Comparison of ENCODE assay signal across 9 mouse cellular contexts in the genomic region with DNA sequence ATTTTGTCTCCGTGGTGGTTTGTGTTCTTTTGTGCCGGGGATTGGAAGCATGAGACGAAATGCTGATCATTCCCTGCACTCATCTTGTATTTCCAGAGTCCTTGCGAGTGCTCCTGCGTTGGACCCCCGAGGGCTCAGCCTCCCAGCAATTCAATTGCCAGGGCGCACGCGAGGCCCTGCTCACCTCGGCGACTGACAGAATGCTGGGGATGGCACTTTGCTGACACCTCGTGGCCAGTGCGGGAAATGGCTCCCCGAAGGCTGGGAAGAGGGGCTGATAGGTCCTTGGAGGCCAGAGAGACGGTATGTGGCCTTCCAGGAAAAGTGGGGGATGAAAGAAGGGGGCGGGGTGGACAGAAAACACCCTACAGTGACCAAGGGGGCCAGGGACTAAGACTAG. TPM values are rescaled to one million over a fixed set of nuclear protein-coding genes. Genes with fewer than 3 reads are reported as not detected.
DNase-seq lines count a peak whose midpoint lies in the region; ATAC-seq and TF ChIP-seq lines count a peak whose summit lies in the region.
"Had no signal": no experiment of that assay in that cellular context is flagged by ENCODE, and none has a peak within 500 bp of the region (broad histone marks: within the 10 kb centered on the region; RNA-seq: fewer than 3 reads in every experiment).

No protein-coding gene starts in this region.

- H3K4me2 ChIP-seq in heart, embryonic 16.5 days (ENCODE audit: low read depth, low read length): no peak overlapping the region
- H3K4me2 ChIP-seq in liver, postnatal 0 days (ENCODE audit: low read depth, low read length): no peak overlapping the region
- H3K4me2 ChIP-seq: embryonic facial prominence, embryonic 12.5 days had no signal

- no peak overlapping the region for H3K9ac ChIP-seq in heart, embryonic 16.5 days (ENCODE audit: low read length)
- H3K9ac ChIP-seq in liver, postnatal 0 days (replicated peaks): no peak overlapping the region
- H3K9ac ChIP-seq: embryonic facial prominence, embryonic 12.5 days had no signal

- H3K9me3 ChIP-seq in forebrain, embryonic 10.5 days: peaks cover 4% of the 10 kb centered on the region; the same call in 1 of the 2 replicates
- H3K9me3 ChIP-seq in heart, embryonic 16.5 days (replicated peaks; ENCODE audit: control insufficient read depth, low read length): no peaks in the 10 kb centered on the region; the same call in 1 of the 2 replicates
- H3K9me3 ChIP-seq in liver, postnatal 0 days (ENCODE audit: low read length): no peaks in the 10 kb centered on the region
- H3K9me3 ChIP-seq: embryonic facial prominence, embryonic 12.5 days had no signal

- H3K27ac ChIP-seq in bone marrow macrophage, adult 2 months (ENCODE audit: insufficient read depth, low read depth, low read length): no peak overlapping the region
- no peak overlapping the region for H3K27ac ChIP-seq in forebrain, embryonic 10.5 days
- H3K27ac ChIP-seq in heart, embryonic 16.5 days (ENCODE audit: low read length): no peak overlapping the region
- H3K27ac ChIP-seq in liver, postnatal 0 days (ENCODE audit: low read depth): no peak overlapping the region
- no peak overlapping the region for H3K27ac ChIP-seq in olfactory bulb, adult 2 months (ENCODE audit: insufficient read depth, low read depth, low read length)
- H3K27ac ChIP-seq: embryonic facial prominence, embryonic 12.5 days had no signal

- peak; percentile 81 for DNase-seq in forebrain, embryonic 10.5 days (ENCODE audit: extremely low spot score, low spot score)
- DNase-seq in kidney, postnatal 14 days: peak; percentile 83
- DNase-seq in liver, postnatal 0 days: peak; percentile 82
- peak; percentile 49 to 76 for DNase-seq in thymus, postnatal 10 days (ENCODE audit: low spot score in 2 of 2)

- no peaks in the 10 kb centered on the region for H3K4me1 ChIP-seq in bone marrow macrophage, adult 2 months (ENCODE audit: control insufficient read depth, insufficient read depth, low read length)
- peaks cover 11% of the 10 kb centered on the region for H3K4me1 ChIP-seq in forebrain, embryonic 10.5 days
- no peaks in the 10 kb centered on the region for H3K4me1 ChIP-seq in heart, embryonic 16.5 days (ENCODE audit: control insufficient read depth, insufficient read depth, low read length)
- H3K4me1 ChIP-seq in liver, postnatal 0 days (ENCODE audit: insufficient read depth): no peaks in the 10 kb centered on the region
- peaks cover 18% of the 10 kb centered on the region for H3K4me1 ChIP-seq in olfactory bulb, adult 2 months (ENCODE audit: control insufficient read depth, insufficient read depth, low read length)
- H3K4me1 ChIP-seq: embryonic facial prominence, embryonic 12.5 days had no signal

- H3K36me3 ChIP-seq in forebrain, embryonic 10.5 days (replicated peaks): no peaks in the 10 kb centered on the region
- no peaks in the 10 kb centered on the region for H3K36me3 ChIP-seq in heart, embryonic 16.5 days (ENCODE audit: control insufficient read depth, insufficient read depth)
- H3K36me3 ChIP-seq in liver, postnatal 0 days (replicated peaks; ENCODE audit: insufficient read depth, low read length): no peaks in the 10 kb centered on the region
- H3K36me3 ChIP-seq: embryonic facial prominence, embryonic 12.5 days had no signal

- H3K27me3 ChIP-seq in forebrain, embryonic 10.5 days (ENCODE audit: poor library complexity, severe bottlenecking): peaks cover 4% of the 10 kb centered on the region; the same call in 1 of the 2 replicates
- peaks cover 5% of the 10 kb centered on the region; the same call in 1 of the 2 replicates for H3K27me3 ChIP-seq in heart, embryonic 16.5 days (ENCODE audit: control insufficient read depth, insufficient read depth, low read length)
- no peaks in the 10 kb centered on the region for H3K27me3 ChIP-seq in liver, postnatal 0 days (ENCODE audit: insufficient read depth, low read length)
- H3K27me3 ChIP-seq: embryonic facial prominence, embryonic 12.5 days had no signal

- 6% methylated on average over 16 of the region's 16 CpGs for WGBS in forebrain, embryonic 10.5 days
- WGBS in heart, embryonic 16.5 days: 2% methylated on average over 16 of the region's 16 CpGs
- 6% methylated on average over 16 of the region's 16 CpGs for WGBS in liver, postnatal 0 days (ENCODE audit: insufficient replicate concordance)
- WGBS in olfactory bulb, adult 2 months: 7% methylated on average over 16 of the region's 16 CpGs

- peak; percentile 43 for ATAC-seq in CD4-positive, CD25-positive, alpha-beta regulatory T cell, adult 4 months
- ATAC-seq in heart, embryonic 16.5 days (replicated peaks; ENCODE audit: extremely low read depth, insufficient read depth, low FRiP score): peak; percentile 65; the same call in 1 of the 2 replicates
- 0 out of 2 replicates have a peak, but pooled peaks have one; percentile 36 for ATAC-seq in liver, postnatal 0 days

- TF ChIP-seq POLR2A in bone marrow macrophage, adult 2 months (IDR thresholded peaks at IDR 0.05; ENCODE audit: borderline replicate concordance, low read depth, low read length): no peak
- no peak for TF ChIP-seq POLR2A in olfactory bulb, adult 2 months (IDR thresholded peaks at IDR 0.05; ENCODE audit: insufficient read depth, low read depth, low read length)

- TF ChIP-seq EP300 in liver, postnatal 0 days (IDR thresholded peaks at IDR 0.05; ENCODE audit: low read depth): no peak

- H3K4me3 ChIP-seq in bone marrow macrophage, adult 2 months (ENCODE audit: insufficient read depth, low read length): no peak overlapping the region
- no peak overlapping the region for H3K4me3 ChIP-seq in forebrain, embryonic 10.5 days
- H3K4me3 ChIP-seq in heart, embryonic 16.5 days (ENCODE audit: low read length): no peak overlapping the region
- H3K4me3 ChIP-seq in liver, postnatal 0 days (ENCODE audit: low read depth, low read length): no peak overlapping the region
- no peak overlapping the region for H3K4me3 ChIP-seq in olfactory bulb, adult 2 months (ENCODE audit: insufficient read depth, low read depth, low read length)
- H3K4me3 ChIP-seq: embryonic facial prominence, embryonic 12.5 days had no signal

- peak; percentile 94 for TF ChIP-seq CTCF in bone marrow macrophage, adult 2 months (IDR thresholded peaks at IDR 0.05; ENCODE audit: low read depth, low read length)
- peak; percentile 99 for TF ChIP-seq CTCF in liver, postnatal 0 days (IDR thresholded peaks at IDR 0.05; ENCODE audit: low read depth)
- TF ChIP-seq CTCF in olfactory bulb, adult 2 months (IDR thresholded peaks at IDR 0.05; ENCODE audit: insufficient read depth, low read depth, low read length): peak; percentile 99

RNA-seq across cellular contexts. Expression of a gene that starts 15.6 kb away (rescaled TPM):
- polyA plus RNA-seq in CD4-positive, CD25-positive, alpha-beta regulatory T cell, adult 4 months (2017; shearing (Covaris generic)): not detected
- not detected in 2 replicates for polyA plus RNA-seq in bone marrow macrophage, adult 2 months (2012; ENCODE audit: insufficient read depth, insufficient read length, missing spikeins)
- not detected in 2 replicates for polyA plus RNA-seq in forebrain, embryonic 10.5 days (2016; fragmentation: Nextera tagmentation; extraction: Ambion mirVana)
- polyA plus RNA-seq in heart, embryonic 16.5 days (2015; fragmentation: Nextera tagmentation; extraction: Ambion mirVana): not detected in 2 replicates
- not detected in 2 replicates for polyA plus RNA-seq in liver, postnatal 0 days (2015; fragmentation: Nextera tagmentation; extraction: Ambion mirVana)
- not detected in 2 replicates for polyA plus RNA-seq in olfactory bulb, adult 2 months (2012; ENCODE audit: insufficient read depth, insufficient read length, low replicate concordance, missing spikeins)
- polyA plus RNA-seq: embryonic facial prominence, embryonic 12.5 days had no signal

RNA-seq across cellular contexts. Expression of a gene that starts 27.1 kb away (rescaled TPM):
- polyA plus RNA-seq in CD4-positive, CD25-positive, alpha-beta regulatory T cell, adult 4 months (2017; shearing (Covaris generic)): not detected
- polyA plus RNA-seq in bone marrow macrophage, adult 2 months (2012; ENCODE audit: insufficient read depth, insufficient read length, missing spikeins): not detected in 2 replicates
- 1.0 TPM in 2 replicates for polyA plus RNA-seq in forebrain, embryonic 10.5 days (2016; fragmentation: Nextera tagmentation; extraction: Ambion mirVana)
- 0.91 and 1.1 TPM in 2 replicates for polyA plus RNA-seq in heart, embryonic 16.5 days (2015; fragmentation: Nextera tagmentation; extraction: Ambion mirVana)
- polyA plus RNA-seq in liver, postnatal 0 days (2015; fragmentation: Nextera tagmentation; extraction: Ambion mirVana): 0.15 TPM in 1 of 2 replicates, not detected in the other
- polyA plus RNA-seq in olfactory bulb, adult 2 months (2012; ENCODE audit: insufficient read depth, insufficient read length, low replicate concordance, missing spikeins): not detected in 2 replicates

RNA-seq across cellular contexts. Expression of a gene that starts 38.7 kb away (rescaled TPM):
- under 1 TPM in 1 of 2 experiments, not detected in 1; 0.25 TPM for polyA plus RNA-seq in CD4-positive, CD25-positive, alpha-beta regulatory T cell, adult 4 months (2017; shearing (Covaris generic))
- 32.9 and 33.9 TPM in 2 replicates for polyA plus RNA-seq in bone marrow macrophage, adult 2 months (2012; ENCODE audit: insufficient read depth, insufficient read length, missing spikeins)
- 5.2 and 5.3 TPM in 2 replicates for polyA plus RNA-seq in forebrain, embryonic 10.5 days (2016; fragmentation: Nextera tagmentation; extraction: Ambion mirVana)
- polyA plus RNA-seq in heart, embryonic 16.5 days (2015; fragmentation: Nextera tagmentation; extraction: Ambion mirVana): 21.7 and 23.9 TPM in 2 replicates
- polyA plus RNA-seq in liver, postnatal 0 days (2015; fragmentation: Nextera tagmentation; extraction: Ambion mirVana): 1.9 and 2.1 TPM in 2 replicates
- polyA plus RNA-seq in olfactory bulb, adult 2 months (2012; ENCODE audit: insufficient read depth, insufficient read length, low replicate concordance, missing spikeins): not detected in 2 replicates
